Mouse (Mus musculus) midbrain, embryonic 13.5 days (tissue): ENCODE data around the gene Tomm70a. TPM values are rescaled to one million over a fixed set of nuclear protein-coding genes. Genes with fewer than 3 reads are reported as not detected.
"Not testable (repeated sequence)": the region's sequence is repeated elsewhere in the genome, so short reads cannot be mapped to it uniquely, and the experiment has no call there.

Source experiments
- ATAC-seq: fragments of 200-750 bp; cut with Nextera tagmentation; 2 replicates; pipeline ENCODE4 v1.8.0; 2017; ENCODE audit warnings: mild to moderate bottlenecking, moderate TSS enrichment, moderate library complexity
- H3K27ac ChIP-seq: fragments of 300-500 bp; sonication (generic); 2 replicates; pipeline ENCODE4 v1.5.1; 2015; ENCODE audit warnings: inconsistent platforms, mild to moderate bottlenecking, moderate library complexity
- H3K27me3 ChIP-seq: fragments of 300-500 bp; sonication (generic); 2 replicates; pipeline ENCODE4 v1.6.1; 2015; ENCODE audit warnings: mild to moderate bottlenecking, inconsistent platforms
- H3K36me3 ChIP-seq: fragments of 300-500 bp; sonication (generic); 2 replicates; pipeline ENCODE4 v1.6.1; 2015; ENCODE audit warnings: mild to moderate bottlenecking, inconsistent platforms
- H3K4me1 ChIP-seq: fragments of 300-500 bp; sonication (generic); replicated peaks from 2 replicates; pipeline ENCODE4 v1.6.1; 2015; ENCODE audit warnings: inconsistent platforms
- H3K4me2 ChIP-seq: fragments of 300-500 bp; sonication (generic); replicated peaks from 2 replicates; pipeline ENCODE4 v1.6.1; 2015; ENCODE audit warnings: moderate library complexity, mild to moderate bottlenecking, inconsistent platforms
- H3K4me3 ChIP-seq: fragments of 300-500 bp; sonication (generic); replicated peaks from 2 replicates; pipeline ENCODE4 v1.5.1; 2015; ENCODE audit warnings: mild to moderate bottlenecking, inconsistent platforms
- H3K9ac ChIP-seq: fragments of 300-500 bp; sonication (generic); replicated peaks from 2 replicates; pipeline ENCODE4 v1.6.1; 2015; ENCODE audit warnings: mild to moderate bottlenecking, inconsistent platforms
- H3K9me3 ChIP-seq: fragments of 300-500 bp; sonication (generic); 2 replicates; pipeline ENCODE4 v1.6.1; 2016; ENCODE audit warnings: mild to moderate bottlenecking, inconsistent platforms
- WGBS: fragments of 180-500 bp; shearing (Covaris S2); methylation state at CpG from one replicate; pipeline ENCODE4 v1.1.7; 2015; 5-methylcytosine and 5-hydroxymethylcytosine counted together
- polyA plus RNA-seq: library from polyadenylated mRNA; unstranded; fragments of >200 nt; fragmentation: Nextera tagmentation; extraction: Ambion mirVana; gene quantifications from 2 replicates; pipeline ENCODE4 v1.2.1, GENCODE M21; 2015

Gene Tomm70a
- polyA plus RNA-seq, 1 experiment from 2014 or later: 52.4 TPM

DNA sequence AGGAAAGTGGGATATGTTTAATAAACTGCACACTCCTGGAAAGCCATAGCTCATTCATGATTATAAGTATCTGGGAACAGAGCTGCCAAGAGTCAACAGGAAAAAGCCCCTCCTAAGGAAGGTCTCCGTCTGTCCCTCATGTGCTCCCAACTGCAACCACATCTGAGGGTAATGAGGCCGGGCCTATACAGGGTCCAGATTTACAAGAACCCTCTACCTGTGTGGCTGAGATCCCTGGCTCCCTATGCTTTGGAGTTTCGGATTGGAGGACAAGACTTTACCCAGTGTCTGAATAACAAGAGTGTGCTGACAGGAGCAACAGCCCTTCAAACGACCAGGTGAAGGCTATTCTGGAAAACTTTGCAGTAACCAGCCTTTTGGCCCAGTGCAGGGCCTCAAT, 36.2 kb downstream of the Tomm70a start:
- Histone ChIP-seq H3K27me3 (no peaks in the 10 kb centered on the region), H3K9me3 (no peaks in the 10 kb centered on the region), H3K4me2 (no peak overlapping the region), H3K9ac (no peak overlapping the region), H3K4me1 (no peaks in the 10 kb centered on the region), H3K27ac (no peak overlapping the region), H3K36me3 (peaks cover 37% of the 10 kb centered on the region), H3K4me3 (no peak overlapping the region)
- 81% methylated on average over 4 of the region's 4 CpGs for WGBS
- ATAC-seq: 0 out of 2 replicates have a peak, but pooled peaks have one; percentile 53

DNA sequence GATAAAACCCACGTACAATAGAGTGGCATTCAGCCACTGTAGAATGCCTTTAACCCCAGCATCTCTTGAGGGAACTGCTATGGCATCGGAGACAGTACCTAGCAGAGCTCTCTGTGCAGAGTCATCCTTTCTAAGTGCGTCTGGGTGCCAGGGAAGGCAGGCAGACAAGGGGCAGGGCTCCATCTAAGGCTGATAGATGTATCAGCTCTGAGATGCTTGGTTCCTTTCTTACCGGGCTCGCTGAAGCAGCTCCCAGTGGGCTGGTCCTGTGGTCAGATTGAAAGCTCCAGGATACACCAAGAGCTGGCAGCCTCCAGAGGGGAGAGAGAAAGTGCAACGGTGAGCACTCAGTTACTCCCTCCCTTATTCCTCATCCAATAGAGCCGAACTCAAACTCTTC, 38.3 kb downstream of the Tomm70a start:
- Histone ChIP-seq H3K27ac (no peak overlapping the region), H3K4me3 (no peak overlapping the region), H3K36me3 (peaks cover 26% of the 10 kb centered on the region), H3K4me2 (no peak overlapping the region), H3K9ac (no peak overlapping the region), H3K9me3 (no peaks in the 10 kb centered on the region), H3K27me3 (no peaks in the 10 kb centered on the region), H3K4me1 (no peaks in the 10 kb centered on the region)
- WGBS: 73% methylated on average over 7 of the region's 7 CpGs
- no peak for ATAC-seq

DNA sequence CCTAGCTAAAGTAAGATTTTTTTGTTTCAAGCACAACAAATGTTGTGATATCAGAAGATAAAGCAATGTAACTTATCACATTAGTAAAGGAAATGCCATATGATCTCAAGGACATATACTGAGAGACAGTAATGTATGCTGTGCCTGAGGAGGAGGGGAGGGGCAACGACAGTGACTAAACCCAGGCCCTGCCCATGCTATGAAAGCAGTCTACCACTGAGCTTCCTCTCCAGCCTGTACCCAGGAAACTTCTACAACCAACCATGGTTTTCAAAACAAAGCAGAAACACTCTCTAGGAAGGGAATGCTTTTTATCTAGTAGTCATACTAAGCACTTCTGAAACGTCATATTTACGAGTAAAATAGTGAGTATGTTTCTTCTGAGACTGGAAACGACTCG, 41.3 kb downstream of the Tomm70a start:
- no peak overlapping the region for H3K4me3 ChIP-seq

DNA sequence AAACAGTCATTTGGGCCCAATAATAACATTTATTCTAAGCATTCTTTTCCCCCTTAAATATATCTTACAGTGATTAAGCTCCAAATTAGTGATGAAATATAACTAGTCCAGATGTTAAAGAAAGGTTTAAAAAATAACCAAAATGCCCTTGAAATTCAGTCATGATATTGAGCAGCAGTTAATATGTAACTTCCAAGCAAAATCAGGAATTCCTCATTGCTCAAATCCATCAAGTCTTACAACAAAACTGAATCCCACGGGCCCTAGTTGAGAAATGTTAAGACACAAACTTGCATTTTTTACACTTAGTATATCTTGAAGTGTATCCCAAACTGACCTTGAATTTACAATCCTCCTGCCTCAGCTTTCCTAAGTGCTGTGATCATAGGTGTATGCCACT, 42.2 kb downstream of the Tomm70a start:
- Histone ChIP-seq H3K4me2 (no peak overlapping the region), H3K4me1 (peaks cover 19% of the 10 kb centered on the region), H3K9ac (no peak overlapping the region), H3K4me3 (no peak overlapping the region), H3K9me3 (no peaks in the 10 kb centered on the region), H3K27me3 (no peaks in the 10 kb centered on the region), H3K27ac (no peak overlapping the region), H3K36me3 (peaks cover 4% of the 10 kb centered on the region)
- ATAC-seq: no peak
- WGBS: 92% methylated on average over 1 of the region's 1 CpGs

More for the DNA sequence above, 41.3 kb downstream of the Tomm70a start:
- Histone ChIP-seq H3K36me3 (peaks cover 11% of the 10 kb centered on the region), H3K9ac (no peak overlapping the region), H3K4me1 (peaks cover 12% of the 10 kb centered on the region), H3K9me3 (no peaks in the 10 kb centered on the region), H3K27me3 (no peaks in the 10 kb centered on the region), H3K4me2 (no peak overlapping the region), H3K27ac (no peak overlapping the region)
- no peak for ATAC-seq
- 93% methylated on average over 5 of the region's 5 CpGs for WGBS

DNA sequence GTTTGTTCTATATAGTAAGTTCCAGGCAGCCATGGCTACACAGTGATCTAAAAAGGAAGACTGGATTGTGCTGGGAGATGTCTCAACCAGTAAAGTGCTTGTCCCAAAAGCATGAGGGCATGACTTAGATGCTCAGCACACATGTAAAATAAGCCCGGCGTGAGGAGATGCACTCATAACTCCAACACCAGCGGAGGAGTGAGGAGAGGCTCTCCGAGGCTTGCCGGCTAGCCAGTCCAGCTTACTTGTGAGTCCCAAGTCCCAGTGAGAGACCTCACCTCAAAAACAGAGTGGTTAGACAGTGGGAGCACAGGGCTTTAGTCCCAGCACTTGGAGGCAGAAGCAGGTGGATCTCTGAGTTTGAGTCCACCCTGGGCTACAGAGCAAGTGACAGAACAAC, 43.7 kb downstream of the Tomm70a start:
- no peak overlapping the region for H3K4me3 ChIP-seq
- H3K9me3 ChIP-seq: no peaks in the 10 kb centered on the region
- H3K27me3 ChIP-seq: no peaks in the 10 kb centered on the region
- ATAC-seq: no peak
- H3K4me1 ChIP-seq: peaks cover 19% of the 10 kb centered on the region
- no peak overlapping the region for H3K4me2 ChIP-seq
- WGBS: 98% methylated on average over 5 of the region's 5 CpGs
- no peak overlapping the region for H3K9ac ChIP-seq
- H3K36me3 ChIP-seq: peaks cover 3% of the 10 kb centered on the region; the same call in 1 of the 2 replicates
- no peak overlapping the region for H3K27ac ChIP-seq

DNA sequence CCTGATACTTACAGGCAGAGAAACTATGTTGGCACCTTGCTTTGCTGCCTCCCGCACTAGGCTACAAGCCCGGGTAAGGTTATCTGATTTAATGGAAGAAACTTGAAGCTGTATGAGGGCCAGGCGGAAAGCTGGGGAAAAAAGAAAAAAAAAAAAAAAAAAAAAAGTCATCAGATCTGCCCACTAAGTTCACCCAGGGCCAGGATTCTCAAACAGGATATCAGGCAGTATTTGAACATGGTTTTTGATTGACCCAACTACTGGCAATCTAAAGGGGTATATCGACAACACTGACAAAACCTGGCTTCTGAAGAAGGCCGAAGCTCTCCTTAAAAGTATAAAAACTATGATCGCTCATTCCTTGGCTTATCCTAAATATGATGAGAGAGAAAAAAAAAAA, 44.6 kb downstream of the Tomm70a start:
- Histone ChIP-seq H3K9ac (no peak overlapping the region), H3K9me3 (no peaks in the 10 kb centered on the region), H3K27ac (no peak overlapping the region), H3K4me3 (peak overlapping the region; percentile 81), H3K27me3 (no peaks in the 10 kb centered on the region), H3K4me1 (peaks cover 19% of the 10 kb centered on the region), H3K36me3 (peaks cover 10% of the 10 kb centered on the region), H3K4me2 (peak overlapping the region; percentile 76)
- 91% methylated on average over 6 of the region's 6 CpGs for WGBS
- ATAC-seq: no peak

DNA sequence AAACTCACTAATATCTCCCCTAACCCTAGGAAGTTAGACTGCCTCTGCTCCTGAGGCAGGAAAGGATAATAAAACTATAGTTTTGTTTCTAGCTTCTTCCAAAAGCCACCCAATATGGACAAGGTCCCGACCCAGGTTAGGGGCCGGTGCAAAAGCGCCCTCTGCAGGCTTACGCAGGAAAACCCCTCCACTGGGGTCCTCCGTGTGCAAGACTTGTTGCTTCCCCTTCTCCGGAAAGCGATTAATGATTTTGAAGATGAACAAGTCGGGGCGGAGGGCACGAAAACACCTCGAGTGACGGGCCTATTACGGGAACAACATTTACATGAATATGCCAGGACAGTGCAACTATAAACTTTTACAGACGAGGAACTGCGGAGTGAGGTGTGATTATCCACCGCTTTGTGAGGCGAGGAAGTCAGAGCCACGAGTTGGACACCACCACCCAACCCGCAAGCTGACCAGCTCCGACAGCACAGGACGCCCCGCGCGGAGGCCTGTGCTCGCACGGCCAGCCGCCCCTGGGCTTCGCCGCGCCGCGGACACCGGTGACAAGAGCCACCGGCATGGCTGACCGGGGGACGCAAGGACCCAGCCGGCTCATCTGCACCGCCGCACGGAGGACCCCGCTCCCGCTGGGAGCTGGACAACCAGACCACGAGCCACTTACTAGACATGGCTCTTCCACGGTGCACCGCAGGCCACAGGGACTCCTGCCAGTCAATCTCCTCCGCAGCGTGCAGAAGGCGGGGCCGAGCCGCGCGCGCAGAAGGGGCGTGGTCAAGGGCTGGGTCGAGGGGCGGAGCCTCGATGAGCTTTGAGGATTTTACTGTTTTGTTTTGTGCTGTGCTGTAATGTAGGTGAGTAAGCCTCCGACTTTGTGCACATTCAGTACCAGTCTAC, 45.4 kb downstream of the Tomm70a start, which contains the start of gene Nit2:
TSS of gene Nit2 (minus strand) at position 731 of the 903 bp plus-strand sequence.
- Histone ChIP-seq H3K27me3 (no peaks in the 10 kb centered on the region), H3K9ac (peak within 1 kb of the TSS; percentile 77), H3K36me3 (peaks cover 13% of the 10 kb centered on the region), H3K27ac (peak within 1 kb of the TSS; percentile 79), H3K4me3 (peak within 1 kb of the TSS; percentile 81), H3K9me3 (no peaks in the 10 kb centered on the region), H3K4me1 (peaks cover 19% of the 10 kb centered on the region), H3K4me2 (peak within 1 kb of the TSS; percentile 76)
- peak; percentile 98 for ATAC-seq
- under 1% methylated on average over 58 of the region's 58 CpGs for WGBS

DNA sequence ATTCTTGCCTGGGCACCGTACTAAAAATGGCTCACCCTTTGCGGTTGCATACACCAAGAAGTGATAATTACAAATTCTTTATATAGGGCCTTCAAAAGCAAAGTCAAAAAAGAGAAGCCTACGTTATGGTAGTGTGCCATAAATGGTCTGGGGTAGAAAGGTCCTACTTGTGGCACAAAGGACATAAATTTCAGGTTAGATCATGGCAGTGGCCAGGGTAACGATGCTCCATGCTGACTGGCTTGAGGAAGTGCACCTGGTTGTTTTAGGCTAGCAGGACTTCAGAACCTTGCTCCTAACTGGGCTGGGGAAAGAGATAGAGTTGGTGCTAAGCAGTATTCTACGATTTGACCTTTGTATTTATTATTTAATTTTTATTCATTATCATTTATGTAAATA, 46.0 kb downstream of the Tomm70a start:
- ATAC-seq: peak; percentile 71
- peak overlapping the region; percentile 79; the same call in 1 of the 2 replicates for H3K27ac ChIP-seq

DNA sequence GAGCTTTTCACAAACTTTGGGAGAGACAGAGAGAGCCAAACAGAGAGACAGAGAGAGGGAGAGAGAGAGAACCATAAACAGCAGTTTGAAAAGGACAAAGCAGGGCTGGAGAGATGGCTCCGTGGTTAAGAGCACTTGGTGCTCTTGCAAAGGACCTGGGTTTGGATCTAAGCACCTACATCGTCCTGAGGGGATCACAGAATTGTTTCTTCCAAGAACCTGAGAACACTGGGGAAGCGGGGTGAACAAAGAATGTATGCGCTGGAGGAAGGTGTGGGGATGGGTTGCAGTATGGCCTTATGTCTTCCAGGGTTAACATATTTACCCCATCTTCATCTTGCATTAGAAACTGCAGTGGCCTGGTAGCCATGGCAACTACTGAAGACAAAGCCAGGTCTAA, 46.7 kb downstream of the Tomm70a start:
- H3K4me2 ChIP-seq: 0 out of 2 replicates have a peak overlapping the region, but pooled peaks have one; percentile 76
- ATAC-seq: no peak
- 48% methylated on average over 4 of the region's 4 CpGs for WGBS
- H3K9me3 ChIP-seq: no peaks in the 10 kb centered on the region
- H3K9ac ChIP-seq: no peak overlapping the region
- no peaks in the 10 kb centered on the region for H3K27me3 ChIP-seq
- H3K4me1 ChIP-seq: peaks cover 19% of the 10 kb centered on the region
- 0 out of 2 replicates have a peak overlapping the region, but pooled peaks have one; percentile 25 for H3K27ac ChIP-seq
- peaks cover 21% of the 10 kb centered on the region for H3K36me3 ChIP-seq
- no peak overlapping the region for H3K4me3 ChIP-seq

More for the DNA sequence above, 46.0 kb downstream of the Tomm70a start:
- WGBS: 32% methylated on average over 5 of the region's 5 CpGs
- Histone ChIP-seq H3K27me3 (no peaks in the 10 kb centered on the region), H3K9ac (peak overlapping the region; percentile 77), H3K4me3 (peak overlapping the region; percentile 81), H3K4me1 (peaks cover 19% of the 10 kb centered on the region), H3K36me3 (peaks cover 15% of the 10 kb centered on the region), H3K9me3 (no peaks in the 10 kb centered on the region), H3K4me2 (peak overlapping the region; percentile 76)

DNA sequence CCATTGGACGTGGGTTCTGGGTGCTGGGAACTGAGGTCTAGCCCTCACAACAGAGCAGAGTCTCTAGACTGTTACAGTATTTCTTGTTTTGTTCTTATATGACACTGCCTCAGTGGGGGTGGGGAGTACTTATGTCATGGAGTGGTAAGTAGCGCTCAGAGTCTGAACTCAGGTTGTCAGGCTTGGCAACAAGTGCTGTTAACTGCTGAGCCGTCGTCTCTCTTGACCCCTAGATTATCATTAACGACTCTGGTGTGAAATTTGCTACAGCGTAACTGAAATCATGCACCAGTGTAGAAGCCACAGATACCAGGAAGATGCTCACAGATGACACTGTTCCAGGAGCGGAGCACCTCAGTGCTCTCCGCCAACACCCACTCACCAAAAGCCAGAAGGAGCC, 49.7 kb downstream of the Tomm70a start:
- 95% methylated on average over 8 of the region's 8 CpGs for WGBS
- no peak for ATAC-seq
- Histone ChIP-seq H3K27ac (no peak overlapping the region), H3K36me3 (peaks cover 34% of the 10 kb centered on the region), H3K27me3 (no peaks in the 10 kb centered on the region), H3K4me3 (no peak overlapping the region), H3K4me1 (peaks cover 18% of the 10 kb centered on the region), H3K9me3 (no peaks in the 10 kb centered on the region), H3K9ac (no peak overlapping the region), H3K4me2 (no peak overlapping the region)

DNA sequence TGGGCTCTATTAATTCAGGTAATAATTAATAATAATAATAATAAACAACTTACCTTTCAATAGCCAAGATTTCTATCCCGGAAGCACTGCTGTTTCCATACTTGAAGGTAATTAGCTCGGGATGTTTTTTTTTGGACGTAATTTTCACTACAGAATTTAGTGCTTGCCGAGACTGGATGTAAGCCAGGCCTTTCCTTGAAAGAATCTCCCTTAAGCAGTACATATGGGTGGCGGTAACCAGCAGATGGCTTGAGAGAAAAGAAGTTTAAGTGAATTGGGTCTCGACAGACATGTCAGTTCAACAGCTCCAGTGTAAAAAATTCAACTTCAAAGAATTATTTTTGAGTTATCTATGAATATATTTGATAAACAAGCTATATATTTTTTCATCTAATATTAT, 50.1 kb downstream of the Tomm70a start:
- ATAC-seq: no peak
- H3K9me3 ChIP-seq: no peaks in the 10 kb centered on the region
- peaks cover 36% of the 10 kb centered on the region for H3K36me3 ChIP-seq
- no peak overlapping the region for H3K9ac ChIP-seq
- H3K27me3 ChIP-seq: no peaks in the 10 kb centered on the region
- no peak overlapping the region for H3K27ac ChIP-seq
- H3K4me1 ChIP-seq: peaks cover 13% of the 10 kb centered on the region
- no peak overlapping the region for H3K4me3 ChIP-seq
- 91% methylated on average over 6 of the region's 6 CpGs for WGBS
- H3K4me2 ChIP-seq: no peak overlapping the region

DNA sequence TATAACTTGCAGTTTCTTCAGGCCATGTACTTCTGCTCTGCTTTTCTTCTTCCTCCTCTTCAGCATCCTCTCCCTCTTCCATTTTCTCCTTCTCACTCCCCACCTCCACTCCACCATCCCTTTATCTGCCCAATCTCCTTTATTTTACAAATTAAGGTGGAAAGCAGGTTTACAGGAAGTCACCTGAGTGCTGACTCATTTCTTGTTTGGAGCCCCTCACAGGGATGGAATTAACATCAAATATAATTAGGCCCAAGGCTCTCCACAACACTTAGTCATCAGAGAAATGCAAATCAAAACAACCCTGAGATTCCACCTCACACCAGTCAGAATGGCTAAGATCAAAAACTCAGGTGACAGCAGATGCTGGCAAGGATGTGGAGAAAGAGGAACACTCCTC, 53.0 kb downstream of the Tomm70a start:
- not testable (repeated sequence) for H3K27ac ChIP-seq, H3K4me2 ChIP-seq, H3K9me3 ChIP-seq, H3K9ac ChIP-seq, H3K4me1 ChIP-seq, H3K4me3 ChIP-seq, H3K27me3 ChIP-seq, ATAC-seq
- H3K36me3 ChIP-seq: peaks cover 46% of the 10 kb centered on the region
